Mouse (Mus musculus) hindbrain, postnatal 0 days (tissue): ENCODE measurements around the gene BC067074. TPM values are rescaled to one million over a fixed set of nuclear protein-coding genes. Genes with fewer than 3 reads are reported as not detected.

Experiments used
- ATAC-seq: fragments of 200-750 bp; cut with Nextera tagmentation; 2 replicates; pipeline ENCODE4 v1.8.0; 2017; ENCODE audit warnings: mild to moderate bottlenecking, moderate TSS enrichment, moderate library complexity
- DNase-seq: peaks from one replicate; pipeline ENCODE4 v3.0.0-alpha.2; 2015; ENCODE audit warnings: low spot score
- H3K27ac ChIP-seq: fragments of 300-500 bp; sonication (generic); 2 replicates; pipeline ENCODE4 v1.5.1; 2014; ENCODE audit warnings: mild to moderate bottlenecking
- H3K27me3 ChIP-seq: fragments of 300-500 bp; sonication (generic); 2 replicates; pipeline ENCODE4 v1.6.1; 2014; ENCODE audit warnings: low read length, mixed read lengths; ENCODE audit not compliant: insufficient read depth
- H3K36me3 ChIP-seq: fragments of 300-500 bp; sonication (generic); 2 replicates; pipeline ENCODE4 v1.6.1; 2014; ENCODE audit warnings: low read length, mixed read lengths; ENCODE audit not compliant: insufficient read depth
- H3K4me1 ChIP-seq: fragments of 300-500 bp; sonication (generic); 2 replicates; pipeline ENCODE4 v1.6.1; 2014; ENCODE audit warnings: antibody characterized with exemption, low read length, mixed read lengths; ENCODE audit not compliant: insufficient read depth
- H3K4me2 ChIP-seq: fragments of 300-500 bp; sonication (generic); 2 replicates; pipeline ENCODE4 v1.6.1; 2014; ENCODE audit warnings: low read depth, mild to moderate bottlenecking, low read length, moderate library complexity, mixed read lengths
- H3K4me3 ChIP-seq: fragments of 300-500 bp; sonication (generic); 2 replicates; pipeline ENCODE4 v1.5.1; 2014; ENCODE audit warnings: low read length
- H3K9ac ChIP-seq: fragments of 300-500 bp; sonication (generic); replicated peaks from 2 replicates; pipeline ENCODE4 v1.6.1; 2014; ENCODE audit warnings: mild to moderate bottlenecking, low read length, moderate library complexity, mixed read lengths
- H3K9me3 ChIP-seq: fragments of 300-500 bp; sonication (generic); 2 replicates; pipeline ENCODE4 v1.6.1; 2016; ENCODE audit warnings: low read length, mixed read lengths
- CTCF ChIP-seq: IDR thresholded peaks from 2 replicates; pipeline ENCODE4 v1.5.1; 2016; ENCODE audit warnings: antibody characterized with exemption, control low read depth, low read depth
- WGBS: fragments of 180-500 bp; shearing (Covaris S2); extraction: QIAGEN DNeasy Blood & Tissue Kit; methylation state at CpG from one replicate; pipeline ENCODE4 v1.1.7; 2014; 5-methylcytosine and 5-hydroxymethylcytosine counted together
- polyA plus RNA-seq: library from polyadenylated mRNA; unstranded; fragments of >200 nt; fragmentation: Nextera tagmentation; extraction: Ambion mirVana; gene quantifications from 2 replicates; pipeline ENCODE4 v1.2.1, GENCODE M21; 2015
- total RNA-seq: library from RNA; depleted of rRNA; stranded (reverse); fragments of >200 nt; gene quantifications from 2 replicates; pipeline ENCODE4 v1.2.3, GENCODE M21; 2014

BC067074 gene
- total and polyA plus RNA-seq, 2 experiments from 2014 or later = 1.1 to 3.0 TPM

- Histone ChIP-seq H3K9ac (no peak overlapping the region), H3K9me3 (no peaks in the 10 kb centered on the region), H3K4me3 (no peak overlapping the region), H3K27me3 (no peaks in the 10 kb centered on the region), H3K27ac (no peak overlapping the region), H3K4me2 (no peak overlapping the region), H3K36me3 (no peaks in the 10 kb centered on the region), H3K4me1 (no peaks in the 10 kb centered on the region)
- ATAC-seq (no peak), DNase-seq (no peak)
- no peak for TF ChIP-seq CTCF
- WGBS = 75% methylated on average over 4 of the region's 4 CpGs
These were observed 41.8 kb downstream of the BC067074 start for GRCm38 (mm10) chr13:113334773-113335172.

GRCm38 (mm10) chr13:113337223-113337858, 44.4 kb downstream of the BC067074 start:
- ATAC-seq = peak; percentile 49; the same call in 1 of the 2 replicates
- TF ChIP-seq CTCF = peak; percentile 64
- Histone ChIP-seq H3K27ac (no peak overlapping the region), H3K36me3 (no peaks in the 10 kb centered on the region), H3K4me3 (no peak overlapping the region), H3K4me1 (no peaks in the 10 kb centered on the region), H3K27me3 (no peaks in the 10 kb centered on the region), H3K9me3 (no peaks in the 10 kb centered on the region), H3K4me2 (no peak overlapping the region), H3K9ac (no peak overlapping the region)
- WGBS = 56% methylated on average over 6 of the region's 6 CpGs
- DNase-seq = peak; percentile 81

GRCm38 (mm10) chr13:113340644-113341043, 47.7 kb downstream of the BC067074 start:
- no peak overlapping the region for H3K4me2 ChIP-seq
- H3K4me1 ChIP-seq = no peaks in the 10 kb centered on the region
- no peak overlapping the region for H3K4me3 ChIP-seq
- no peak overlapping the region for H3K9ac ChIP-seq
- H3K27ac ChIP-seq = no peak overlapping the region
- no peak for DNase-seq
- TF ChIP-seq CTCF = no peak
- no peaks in the 10 kb centered on the region for H3K9me3 ChIP-seq
- no peaks in the 10 kb centered on the region for H3K36me3 ChIP-seq
- H3K27me3 ChIP-seq = no peaks in the 10 kb centered on the region
- WGBS = 26% methylated on average over 2 of the region's 2 CpGs
- no peak for ATAC-seq

GRCm38 (mm10) chr13:113341161-113341560, 48.2 kb downstream of the BC067074 start:
- no peaks in the 10 kb centered on the region for H3K4me1 ChIP-seq
- H3K27ac ChIP-seq = no peak overlapping the region
- no peak overlapping the region for H3K4me3 ChIP-seq
- no peaks in the 10 kb centered on the region for H3K27me3 ChIP-seq
- no peaks in the 10 kb centered on the region for H3K36me3 ChIP-seq
- no peak overlapping the region for H3K9ac ChIP-seq
- no peak for DNase-seq
- no peak for ATAC-seq
- H3K4me2 ChIP-seq = no peak overlapping the region
- no peak for TF ChIP-seq CTCF
- H3K9me3 ChIP-seq = no peaks in the 10 kb centered on the region

- no peaks in the 10 kb centered on the region for H3K9me3 ChIP-seq
- TF ChIP-seq CTCF = no peak
These were observed 49.5 kb downstream of the BC067074 start for GRCm38 (mm10) chr13:113342355-113342919.

GRCm38 (mm10) chr13:113350743-113351430, 57.9 kb downstream of the BC067074 start:
- H3K9ac ChIP-seq = no peak overlapping the region

More at GRCm38 (mm10) chr13:113342355-113342919, 49.5 kb downstream of the BC067074 start:
- WGBS = 82% methylated on average over 10 of the region's 10 CpGs
- Histone ChIP-seq H3K27ac (no peak overlapping the region), H3K9ac (no peak overlapping the region), H3K36me3 (no peaks in the 10 kb centered on the region), H3K4me3 (no peak overlapping the region), H3K4me2 (no peak overlapping the region), H3K27me3 (no peaks in the 10 kb centered on the region), H3K4me1 (no peaks in the 10 kb centered on the region)
- ATAC-seq (no peak), DNase-seq (no peak)

More at GRCm38 (mm10) chr13:113350743-113351430, 57.9 kb downstream of the BC067074 start:
- WGBS = 50% methylated on average over 11 of the region's 11 CpGs
- Histone ChIP-seq H3K36me3 (no peaks in the 10 kb centered on the region), H3K4me3 (no peak overlapping the region), H3K27me3 (no peaks in the 10 kb centered on the region), H3K4me2 (no peak overlapping the region), H3K9me3 (no peaks in the 10 kb centered on the region), H3K4me1 (0 out of 2 replicates have a peak, but pooled peaks cover 2% of the 10 kb centered on the region), H3K27ac (no peak overlapping the region)
- ATAC-seq (no peak), DNase-seq (no peak)
- TF ChIP-seq CTCF = no peak
